Mouse (Mus musculus) skeletal muscle tissue, adult 2 months (tissue): ENCODE measurements around the gene A930018P22Rik.
"Not testable (repeated sequence)": the region's sequence is repeated elsewhere in the genome, so short reads cannot be mapped to it uniquely, and the experiment has no call there.

ENCODE experiments used
- DNase-seq: peaks from one replicate; pipeline ENCODE4 v3.0.0-alpha.2; 2012; ENCODE audit warnings: low read depth, low spot score

The A930018P22Rik gene

DNA sequence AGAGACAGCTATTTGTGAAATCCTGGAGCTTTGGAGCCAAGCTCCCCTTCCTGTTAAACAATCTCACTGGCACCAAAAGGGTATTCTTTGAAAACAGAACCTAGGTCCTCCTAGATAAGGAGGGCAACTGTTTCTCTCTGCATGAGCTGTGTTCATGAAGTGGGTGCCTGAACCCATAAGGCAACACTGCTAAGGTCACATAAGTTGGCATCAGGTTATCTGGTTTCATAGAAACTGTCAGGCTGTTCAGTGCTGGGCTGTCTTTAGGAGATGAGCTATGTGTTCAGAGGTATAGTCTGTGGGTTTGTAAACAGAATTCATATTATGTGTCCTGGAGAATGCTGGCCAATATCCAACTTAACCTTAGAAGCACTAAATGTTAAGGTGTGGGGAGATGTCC, 5.4 kb upstream of the A930018P22Rik start:
- not testable (repeated sequence) for DNase-seq

DNA sequence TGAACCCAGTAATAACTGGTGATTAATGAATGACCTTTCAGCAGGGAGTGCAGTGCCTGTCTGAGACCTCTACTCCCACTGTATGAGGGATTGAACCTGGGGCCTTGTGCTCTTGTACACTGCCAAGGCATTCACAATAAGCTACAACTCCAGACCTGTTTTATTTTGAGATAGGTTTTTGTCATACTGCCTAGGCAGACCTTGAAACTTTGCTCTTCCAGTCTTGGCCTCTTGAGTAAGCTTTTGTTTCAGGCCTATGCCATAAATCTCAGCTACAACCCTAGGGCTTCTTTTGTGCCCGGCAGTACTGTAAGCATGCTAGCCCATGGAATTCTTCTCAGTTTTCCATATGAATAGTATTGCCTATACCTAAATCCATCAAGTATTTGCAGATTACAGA, 3.5 kb upstream of the A930018P22Rik start:
- no peak for DNase-seq

DNA sequence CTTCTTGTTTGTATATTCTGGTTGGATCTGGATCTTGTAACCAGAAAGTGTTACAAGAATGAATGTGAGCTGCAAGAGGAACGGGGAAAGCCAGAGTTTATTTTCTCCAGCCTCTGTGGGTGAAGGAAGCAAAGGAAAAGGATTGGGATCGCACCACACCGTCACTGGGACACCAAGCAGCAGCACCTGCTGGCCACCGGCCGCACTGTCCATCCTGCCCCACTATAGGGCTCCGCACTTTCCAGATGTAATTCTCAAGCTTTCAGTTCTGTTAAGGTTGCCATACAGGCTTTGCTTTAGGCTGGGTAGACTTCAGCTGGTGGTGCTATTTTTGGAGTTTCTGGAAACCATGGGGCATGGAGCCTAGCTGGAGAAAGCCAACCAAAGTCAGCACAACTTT, 2.3 kb upstream of the A930018P22Rik start:
- DNase-seq: no peak

DNA sequence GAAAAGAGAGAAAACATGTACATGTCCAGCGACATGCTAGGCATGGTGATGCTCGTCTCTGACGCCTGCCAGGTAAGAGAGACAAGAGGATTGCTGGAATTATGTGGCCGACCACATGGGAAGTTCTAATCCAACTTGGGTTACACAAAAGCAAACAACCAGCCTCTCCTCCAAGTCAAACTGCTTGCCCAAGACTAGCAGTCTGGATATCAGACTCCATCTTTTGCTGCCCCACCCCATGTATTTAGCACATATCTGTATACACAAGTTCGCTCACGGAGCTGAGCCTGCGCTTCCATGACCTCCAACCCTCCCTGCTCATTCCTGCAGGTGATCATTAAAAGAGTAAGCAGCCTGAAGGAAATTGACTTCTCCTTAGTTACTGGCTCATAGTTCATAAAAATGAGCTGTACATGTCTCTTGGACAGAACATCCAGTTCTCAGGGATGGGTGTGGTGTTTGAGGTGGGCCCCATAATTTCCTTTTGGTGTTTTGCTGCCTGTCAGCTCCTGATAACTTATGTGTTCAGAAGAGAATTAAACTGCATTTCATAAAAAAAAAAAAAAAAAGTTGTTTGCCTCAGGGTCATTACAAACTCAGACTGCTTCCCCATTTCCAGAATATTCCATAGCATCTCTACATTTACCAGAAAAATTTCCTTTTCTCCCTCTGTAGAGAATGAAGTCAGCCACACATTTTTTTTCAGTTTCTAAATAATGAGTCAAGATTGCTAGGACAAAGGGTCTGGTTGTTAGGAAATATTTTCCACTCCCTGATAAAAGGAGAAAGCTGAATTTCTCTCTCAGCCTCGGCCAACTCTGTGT, 676 bp upstream of the A930018P22Rik start:
- no peak for DNase-seq

DNA sequence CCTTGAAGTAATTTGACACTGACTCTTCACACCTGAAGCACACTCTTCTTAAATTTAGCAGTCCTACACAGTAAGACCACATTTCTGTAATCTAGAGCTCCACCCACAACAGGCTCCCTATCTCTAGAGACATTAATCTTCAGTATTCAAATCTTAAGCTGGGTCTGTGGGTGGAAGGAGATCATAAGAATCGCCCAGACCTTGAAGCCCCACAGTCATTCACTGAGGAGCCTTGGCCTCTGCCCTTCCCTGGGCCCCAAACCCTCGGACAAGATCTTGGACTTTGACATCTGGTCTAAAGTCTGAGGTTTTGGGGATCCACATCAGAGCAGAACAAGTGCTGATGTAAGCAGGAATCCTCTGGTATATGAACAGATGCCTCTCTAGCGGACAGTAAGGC, 971 bp downstream of the A930018P22Rik start:
- DNase-seq: no peak

DNA sequence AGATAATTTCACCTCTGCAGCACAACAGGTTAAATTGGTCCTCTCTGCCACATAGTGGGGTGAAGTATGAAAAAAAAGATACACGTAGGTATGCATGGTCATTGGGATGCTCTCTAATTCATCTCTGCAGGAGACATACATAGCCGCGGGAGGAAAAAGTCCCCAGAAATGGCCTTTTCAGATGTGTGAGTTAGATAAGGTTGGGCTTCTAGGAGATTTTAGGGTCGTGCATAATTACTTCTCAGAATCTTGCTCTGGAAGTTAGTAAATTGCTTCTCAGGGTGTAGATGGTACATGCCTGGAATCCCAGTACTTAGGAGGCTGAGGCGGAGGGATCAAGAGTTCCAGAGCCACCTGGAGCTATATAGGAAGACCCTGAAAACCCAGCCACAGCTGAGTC, 1.5 kb downstream of the A930018P22Rik start:
- no peak for DNase-seq

DNA sequence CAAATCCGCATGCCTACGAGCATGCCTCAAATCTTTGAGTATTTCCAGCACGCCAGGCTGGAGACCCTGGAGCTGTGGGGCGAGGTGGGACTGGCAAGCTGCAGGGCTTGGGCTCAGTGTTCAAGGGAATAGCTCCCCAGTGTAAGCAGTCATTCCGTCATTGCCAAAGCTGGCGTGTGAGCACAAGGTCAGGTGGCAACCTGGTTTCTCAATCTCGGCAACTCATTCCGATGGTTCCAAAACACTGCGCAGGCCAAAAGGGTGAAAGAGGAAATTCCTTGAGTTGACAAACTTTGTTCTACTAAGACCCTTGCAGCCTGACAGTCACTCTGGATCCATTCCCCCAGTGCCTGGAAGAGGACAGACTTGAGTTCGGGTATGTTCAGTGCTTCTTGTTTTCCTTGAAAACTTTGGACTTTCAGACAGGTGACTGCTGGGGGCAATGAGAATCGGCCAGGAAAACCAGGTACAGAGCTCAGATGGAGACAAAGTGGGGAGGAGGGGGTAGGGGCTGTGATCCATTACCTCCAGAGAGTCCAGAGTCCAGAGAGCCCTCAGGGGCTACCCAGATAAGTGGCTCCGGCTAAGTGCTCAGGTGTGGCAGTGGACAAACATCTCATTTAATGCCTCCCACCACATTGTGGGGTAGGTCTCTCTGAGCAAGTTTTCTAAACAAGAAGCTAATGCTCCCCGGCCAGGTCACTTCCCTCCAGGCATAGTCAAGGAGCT, 6.4 kb downstream of the A930018P22Rik start:
- no peak for DNase-seq

DNA sequence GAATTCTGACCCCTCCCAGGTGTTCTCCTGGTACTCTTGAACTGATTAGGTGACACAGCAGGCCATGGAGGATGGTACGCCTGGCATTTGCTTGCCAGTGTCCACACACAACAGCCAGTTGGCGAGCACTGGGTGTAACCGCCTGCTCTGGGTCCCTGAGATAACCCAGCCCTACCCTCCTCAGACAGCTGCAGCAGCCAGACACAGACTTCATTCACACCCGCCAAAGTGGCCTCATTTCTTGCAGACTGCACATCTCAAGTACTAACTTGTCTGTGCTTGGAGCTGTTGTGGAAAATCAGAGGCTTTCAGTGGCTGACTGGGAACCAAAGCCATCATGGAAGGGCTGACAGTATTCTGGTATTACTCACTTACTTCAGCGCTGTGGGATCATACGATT, 7.6 kb downstream of the A930018P22Rik start:
- no peak for DNase-seq

DNA sequence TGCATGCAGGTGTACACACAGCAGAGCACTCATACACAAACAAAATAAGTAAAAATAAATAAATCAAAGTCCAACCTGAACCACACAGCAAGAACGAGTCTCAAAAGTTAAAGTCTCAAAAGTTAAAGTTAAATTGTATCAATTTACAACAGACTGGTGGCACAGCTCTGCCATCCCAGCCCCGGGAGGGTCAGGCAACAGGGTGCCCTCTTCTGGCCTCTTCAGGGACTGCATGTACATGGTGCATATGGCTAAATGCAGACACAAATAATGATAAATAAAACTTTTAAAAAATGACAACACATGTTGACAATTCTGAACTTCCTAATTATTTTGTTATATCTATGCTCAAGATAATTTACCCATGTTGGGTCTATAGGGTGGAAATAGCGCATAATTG, 8.4 kb downstream of the A930018P22Rik start:
- no peak for DNase-seq

DNA sequence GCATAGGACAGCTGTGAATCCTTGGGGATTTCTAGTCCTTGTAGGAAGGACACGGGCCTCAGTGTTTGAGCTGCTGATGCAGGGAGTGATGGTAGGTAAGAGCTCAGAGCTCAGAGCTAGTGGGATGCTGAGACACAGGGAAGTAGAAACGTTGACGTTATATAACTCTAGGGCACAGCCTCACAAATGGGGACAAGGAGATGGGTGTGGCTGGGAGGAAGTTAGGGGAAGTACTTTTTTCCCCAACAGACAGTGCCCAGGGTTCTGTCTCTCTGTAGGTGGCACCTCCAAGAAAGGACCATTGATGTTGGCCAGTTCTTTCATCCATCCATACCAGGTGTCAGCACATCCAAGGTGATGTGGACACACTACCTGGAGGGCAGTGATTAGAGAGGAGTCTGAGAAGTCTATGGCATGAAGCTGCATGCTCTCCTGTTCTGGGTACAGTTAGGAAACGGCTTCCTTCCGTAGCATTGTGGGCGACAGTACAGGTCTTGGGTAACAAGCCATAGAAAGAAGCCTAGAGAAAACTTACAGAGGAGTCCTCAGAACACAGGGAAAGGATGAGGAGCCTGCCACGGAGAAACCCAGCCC, 9.8 kb downstream of the A930018P22Rik start:
- DNase-seq: no peak

DNA sequence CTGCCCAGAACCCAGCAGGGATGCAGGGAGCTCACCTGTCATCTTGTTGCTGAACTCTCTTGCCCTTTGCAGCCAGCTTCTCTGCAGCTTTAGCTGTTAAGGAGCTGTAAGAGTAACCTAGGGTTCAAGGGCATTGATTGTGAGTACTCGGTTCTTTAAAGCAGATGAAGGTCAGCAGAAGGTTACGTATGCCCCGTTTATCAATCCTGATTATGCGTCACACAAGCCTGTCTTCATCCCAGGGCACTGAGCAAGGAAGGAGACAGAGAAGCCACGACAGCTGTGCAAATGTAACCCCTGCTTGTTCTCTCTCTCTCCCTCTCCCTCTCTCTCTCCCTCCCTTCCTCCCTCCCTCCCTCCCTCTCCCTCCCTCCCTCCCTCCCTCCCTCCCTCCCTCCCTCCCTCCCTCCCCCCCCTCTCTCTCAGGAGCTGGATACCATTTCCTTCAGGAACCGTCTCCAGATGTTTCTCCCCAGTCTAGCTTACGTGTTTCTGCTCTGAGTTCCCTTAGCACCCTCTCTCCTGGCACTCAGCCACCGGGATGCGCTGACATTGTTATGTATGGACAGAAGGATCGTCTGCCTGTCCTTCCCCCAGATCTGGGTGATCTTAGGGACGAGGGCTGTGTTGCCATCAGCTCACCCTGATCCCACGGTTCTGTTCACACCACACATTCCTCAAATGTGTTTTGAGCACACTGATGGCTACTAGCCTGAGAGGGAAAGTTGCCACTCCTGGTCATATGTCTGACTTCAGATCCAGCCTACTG, 10.7 kb downstream of the A930018P22Rik start:
- no peak for DNase-seq

DNA sequence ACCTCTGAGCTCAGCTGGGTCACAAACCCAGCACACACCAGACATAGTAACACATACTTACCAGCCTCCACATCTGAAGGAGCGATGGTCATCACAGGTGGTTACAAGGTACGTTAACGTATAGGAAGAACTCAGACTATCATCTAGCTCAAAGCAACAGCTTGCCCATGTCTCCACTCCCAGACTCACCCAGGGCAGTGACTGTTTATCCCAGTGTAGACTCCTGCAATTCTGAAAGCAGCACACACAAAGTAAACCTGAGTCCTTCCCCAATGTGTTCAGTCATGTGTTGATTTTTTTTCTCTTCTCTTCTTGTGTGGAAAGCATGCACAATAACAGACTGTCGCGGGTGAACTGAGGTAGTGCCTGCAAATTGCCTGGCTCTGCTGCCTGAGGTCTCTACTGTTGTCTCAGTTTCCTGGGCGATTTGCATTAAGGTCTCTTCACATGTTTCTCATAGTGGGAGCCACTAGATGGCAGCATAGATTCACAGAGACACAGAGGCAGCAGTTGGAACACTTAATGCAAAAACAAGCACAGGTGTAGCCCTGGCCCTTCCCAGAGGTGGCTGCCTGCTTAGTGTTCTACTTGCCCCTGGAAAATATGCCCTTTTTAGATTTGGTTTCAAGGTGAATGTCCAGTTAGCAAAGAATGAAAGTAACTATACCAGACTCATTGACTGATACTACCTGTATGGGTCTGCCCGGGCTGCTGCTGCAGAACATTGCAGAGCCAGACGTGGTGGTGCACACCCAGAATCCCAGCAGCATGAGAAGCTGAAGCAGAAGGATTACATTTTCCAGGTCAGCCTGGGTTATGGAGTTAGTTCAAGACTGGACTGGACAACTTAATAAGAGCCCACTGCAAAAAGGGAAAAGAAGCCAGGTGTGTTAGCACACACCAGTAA, 11.8 kb downstream of the A930018P22Rik start:
- DNase-seq: peak; percentile 76

DNA sequence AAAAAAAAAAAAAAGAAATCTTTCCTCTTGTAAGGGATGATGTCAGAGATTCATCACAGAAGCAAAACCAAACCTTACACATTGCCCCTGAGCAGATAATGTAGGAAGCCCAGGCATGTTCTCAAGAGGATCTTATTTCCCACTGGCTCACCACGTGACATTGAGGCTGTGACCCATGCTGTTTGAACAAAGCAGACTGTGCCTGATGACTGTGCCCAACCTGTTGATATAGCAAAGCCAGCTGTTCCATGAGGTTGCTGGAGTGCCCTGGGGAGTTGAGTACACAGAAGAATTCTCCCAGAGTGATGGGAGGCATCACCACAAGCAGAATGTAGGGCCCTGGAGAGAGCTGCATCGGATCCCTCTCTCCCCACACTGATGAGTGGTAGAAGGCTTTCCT, 13.4 kb downstream of the A930018P22Rik start:
- DNase-seq: no peak

DNA sequence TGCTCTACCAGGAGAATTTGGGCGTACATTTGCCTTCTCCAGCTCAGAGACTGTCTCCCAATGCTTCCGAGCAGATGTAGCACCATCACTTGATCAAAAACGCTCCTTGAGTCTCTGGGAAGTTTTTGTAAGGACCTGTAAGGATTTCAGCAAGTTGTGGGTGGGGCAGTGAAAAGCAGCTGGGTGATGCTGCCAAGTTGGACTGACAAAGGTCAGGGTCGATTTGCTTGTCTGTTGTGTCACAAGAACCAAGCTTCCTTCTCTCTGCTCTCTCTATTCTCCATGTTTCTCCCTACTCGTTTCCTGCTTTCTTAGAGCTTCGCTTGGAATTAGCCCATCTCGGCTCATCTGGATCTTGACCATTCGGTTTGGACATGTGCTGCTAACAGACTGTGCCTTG, 19.6 kb downstream of the A930018P22Rik start:
- DNase-seq: no peak

DNA sequence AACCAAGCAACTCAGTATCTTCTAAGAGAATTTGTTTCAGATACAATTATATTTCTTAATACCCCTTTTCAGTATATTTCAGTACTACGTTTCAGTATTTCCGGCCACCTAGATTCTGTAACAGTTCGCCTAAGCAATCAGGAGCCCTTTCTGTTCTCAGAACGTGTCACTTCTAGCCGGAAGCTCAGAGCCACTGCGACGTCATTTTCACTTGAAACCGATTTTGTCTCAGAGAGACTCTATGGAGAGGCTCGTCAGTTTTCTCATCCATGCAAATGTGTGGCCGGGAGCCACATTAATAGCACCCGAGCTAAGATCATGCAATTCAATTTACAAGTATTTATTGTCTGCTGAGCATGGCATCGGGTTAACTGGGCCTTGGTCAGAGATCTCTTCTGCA, 21.4 kb downstream of the A930018P22Rik start:
- no peak for DNase-seq

DNA sequence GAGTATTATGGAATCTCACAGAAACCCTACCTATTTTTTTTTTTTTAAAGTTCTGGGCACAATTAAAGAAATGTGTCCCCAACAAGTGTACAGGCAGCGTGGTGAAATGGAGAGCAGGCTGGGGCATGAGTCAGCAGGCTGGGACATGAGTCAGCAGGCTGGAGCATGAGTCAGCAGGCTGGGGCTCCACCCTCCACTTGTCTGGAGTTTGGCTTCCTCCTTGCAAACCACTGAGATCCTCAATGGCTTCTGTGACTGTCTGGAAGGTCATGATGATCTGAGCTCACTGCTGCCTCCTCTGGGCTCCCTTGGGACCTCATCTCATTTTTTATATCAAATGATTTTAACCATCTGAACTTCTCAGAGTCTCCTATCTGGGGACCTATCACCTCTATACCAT, 23.4 kb downstream of the A930018P22Rik start:
- DNase-seq: no peak

DNA sequence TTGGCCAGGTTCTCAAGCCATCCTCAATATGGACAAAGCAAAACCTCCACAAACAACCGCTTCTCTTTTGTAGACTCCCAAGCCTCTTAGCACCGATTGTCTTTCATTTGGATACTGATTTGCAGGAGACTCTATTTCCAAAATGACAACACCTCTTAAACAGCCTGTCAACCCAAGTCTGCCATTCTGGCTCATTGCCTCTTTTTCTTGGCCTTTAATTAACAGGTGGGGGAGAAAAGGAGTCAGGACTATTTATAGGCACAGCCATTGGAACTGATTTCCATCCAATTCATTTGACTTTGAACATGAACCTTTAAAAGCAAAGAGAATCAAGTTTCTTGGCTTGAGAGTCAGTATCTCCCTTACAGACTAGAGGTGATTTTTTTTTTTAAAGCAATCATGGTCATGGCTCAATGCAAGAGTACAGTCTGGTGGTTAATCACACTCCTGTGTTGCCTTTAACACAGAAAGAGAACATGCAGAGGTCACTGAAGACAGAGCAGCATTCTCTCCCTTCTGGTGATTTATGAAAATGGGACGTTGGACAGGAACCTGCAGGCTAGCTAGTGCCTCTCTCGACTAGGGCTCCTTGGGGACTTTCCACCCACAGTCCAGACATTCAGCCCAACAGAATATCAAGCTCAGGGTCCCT, 25.5 kb downstream of the A930018P22Rik start:
- peak; percentile 75 for DNase-seq

DNA sequence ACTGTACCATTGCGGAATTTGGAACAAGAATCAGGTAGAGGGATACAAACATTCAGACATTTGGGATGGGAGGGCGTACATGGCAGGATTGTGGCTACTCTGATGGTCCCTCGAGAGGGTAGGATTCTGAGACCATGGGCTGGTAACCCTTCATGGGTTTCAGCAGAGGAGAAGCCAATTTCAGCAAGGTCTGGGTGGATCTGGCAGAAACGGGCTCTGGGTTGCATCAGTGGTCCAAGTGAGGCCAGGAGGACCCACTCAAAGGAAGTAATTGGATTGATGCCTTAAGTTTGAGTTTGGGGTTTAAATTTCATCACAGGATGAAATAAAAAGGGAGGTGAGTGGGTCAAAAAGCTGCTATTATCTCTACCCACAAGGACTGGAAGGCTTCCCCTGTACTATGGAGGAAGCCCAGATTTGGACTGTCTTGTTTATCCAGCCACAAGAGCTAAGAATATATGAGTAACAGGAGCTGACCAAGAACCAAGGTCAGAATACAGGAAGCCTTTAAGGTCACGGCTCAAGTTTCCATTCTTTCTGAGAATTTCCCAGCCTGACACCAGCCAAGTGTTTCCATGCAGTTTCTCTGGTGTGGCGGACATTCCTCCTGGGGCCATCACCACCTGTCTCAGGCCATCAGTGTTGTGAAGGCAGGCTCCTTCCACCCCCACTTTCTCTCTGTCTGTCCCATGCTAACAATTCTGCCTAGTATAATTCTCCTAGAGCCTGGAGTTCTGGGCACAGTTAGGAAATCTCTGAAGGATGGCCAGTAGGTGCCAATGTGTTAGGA, 28.2 kb downstream of the A930018P22Rik start:
- DNase-seq: peak; percentile 88

DNA sequence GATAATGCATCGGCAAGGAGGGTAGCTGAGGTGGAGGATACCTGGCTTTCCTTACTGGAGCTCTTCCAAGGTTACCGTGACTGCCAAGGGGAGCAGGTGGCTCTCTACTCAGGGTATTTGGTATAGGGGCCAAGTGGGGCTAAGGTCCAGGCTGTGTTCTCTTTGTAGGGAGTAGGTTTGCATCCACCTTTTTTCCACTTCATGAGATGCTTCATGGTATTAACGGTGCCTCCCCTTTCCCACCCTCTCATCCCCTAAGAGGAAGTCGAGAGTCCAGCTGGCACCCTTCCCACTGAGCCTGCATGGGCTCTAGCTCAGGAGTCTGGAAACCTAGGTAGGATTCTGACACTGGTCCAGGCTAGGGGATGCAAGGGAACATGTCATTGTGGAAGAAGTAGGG, 30.8 kb downstream of the A930018P22Rik start:
- DNase-seq: no peak

DNA sequence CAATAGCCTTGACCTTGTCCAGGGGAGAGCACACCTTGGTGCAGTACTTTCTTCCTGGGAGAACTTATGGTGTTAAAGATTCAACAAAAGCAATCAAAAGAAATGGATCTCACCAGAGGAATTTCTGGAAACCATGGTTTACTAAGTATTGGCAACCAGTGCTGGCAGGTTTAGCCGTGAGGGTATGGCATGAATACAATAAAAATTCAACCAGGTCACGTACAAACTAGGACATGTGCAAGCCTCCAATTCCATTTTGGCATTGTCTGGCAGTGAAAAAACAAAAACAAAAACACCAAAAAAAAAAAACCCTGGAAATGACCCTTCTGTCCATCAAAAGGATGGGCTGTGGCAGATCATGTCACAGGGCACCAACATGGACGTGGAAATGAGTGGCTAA, 31.3 kb downstream of the A930018P22Rik start:
- no peak for DNase-seq
